ENCODE assay signal across 9 mouse cellular contexts in the genomic region with DNA sequence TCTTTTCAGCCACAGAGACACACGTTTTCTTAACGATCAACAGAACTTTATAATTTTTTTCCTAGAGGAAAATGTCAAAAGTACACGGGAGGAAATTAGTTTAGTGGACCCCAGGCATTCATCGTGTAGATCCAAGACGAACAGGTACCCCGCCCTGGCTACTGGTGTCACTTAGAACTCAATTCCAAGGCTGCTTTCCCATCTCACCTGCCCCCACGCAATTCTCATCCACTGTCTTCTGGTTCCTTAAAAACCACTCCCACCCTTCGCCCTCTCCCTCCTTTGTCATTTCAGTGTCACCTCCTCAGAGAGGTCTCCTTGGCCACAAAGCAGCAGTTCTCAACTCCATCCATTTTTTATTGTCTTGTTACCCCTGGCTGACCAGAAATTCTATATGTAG. TPM values are rescaled to one million over a fixed set of nuclear protein-coding genes. Genes with fewer than 3 reads are reported as not detected.
DNase-seq lines count a peak whose midpoint lies in the region; ATAC-seq lines count a peak whose summit lies in the region.
"Had no signal": no experiment of that assay in that cellular context is flagged by ENCODE, and none has a peak within 500 bp of the region (broad histone marks: within the 10 kb centered on the region; RNA-seq: fewer than 3 reads in every experiment).

No protein-coding gene starts in this region.

- peaks cover 32% of the 10 kb centered on the region for H3K4me1 ChIP-seq in heart, embryonic 13.5 days
- no peaks in the 10 kb centered on the region; the same call in none of the 2 replicates for H3K4me1 ChIP-seq in hindbrain, embryonic 11.5 days (replicated peaks; ENCODE audit: control insufficient read depth, insufficient read depth, low read length)
- no peaks in the 10 kb centered on the region; the same call in 1 of the 2 replicates for H3K4me1 ChIP-seq in midbrain, embryonic 11.5 days (ENCODE audit: control insufficient read depth, insufficient read depth, low read length)

- 21% methylated on average over 8 of the region's 8 CpGs for WGBS in heart, embryonic 13.5 days
- 22% methylated on average over 8 of the region's 8 CpGs for WGBS in hindbrain, embryonic 11.5 days
- WGBS in midbrain, embryonic 11.5 days: 24% methylated on average over 8 of the region's 8 CpGs

- H3K27ac ChIP-seq in heart, embryonic 13.5 days (replicated peaks): 0 out of 2 replicates have a peak overlapping the region, but pooled peaks have one; percentile 46
- H3K27ac ChIP-seq in hindbrain, embryonic 11.5 days (ENCODE audit: low read depth, low read length): no peak overlapping the region
- H3K27ac ChIP-seq in midbrain, embryonic 11.5 days (ENCODE audit: low read depth, low read length): no peak overlapping the region

- no peak for ATAC-seq in heart, embryonic 13.5 days (ENCODE audit: extremely low read depth, insufficient number of reproducible peaks, low FRiP score, low TSS enrichment)
- 0 out of 2 replicates have a peak, but pooled peaks have one; percentile 4 for ATAC-seq in hindbrain, embryonic 11.5 days (ENCODE audit: low FRiP score)
- ATAC-seq in midbrain, embryonic 11.5 days (ENCODE audit: low FRiP score): peak; percentile 7; the same call in 1 of the 2 replicates
- no peak for ATAC-seq in CD4-positive, CD25-positive, alpha-beta regulatory T cell, adult 4 months

- H3K4me3 ChIP-seq in heart, embryonic 13.5 days: peak overlapping the region; percentile 71
- peak overlapping the region; percentile 54 for H3K4me3 ChIP-seq in hindbrain, embryonic 11.5 days (ENCODE audit: low read depth, low read length)
- peak overlapping the region; percentile 49 for H3K4me3 ChIP-seq in midbrain, embryonic 11.5 days (ENCODE audit: low read depth, low read length)

- no peak for DNase-seq in heart, postnatal 4 days
- DNase-seq in R1 (ENCODE audit: low read depth, low spot score) (peak; percentile 61), adipocyte (ENCODE audit: low spot score) (no peak)
- DNase-seq in hindbrain, embryonic 11.5 days (ENCODE audit: low spot score): no peak
- no peak for DNase-seq in midbrain, embryonic 11.5 days (ENCODE audit: low spot score, missing footprints)
- no peak for DNase-seq in frontal cortex, postnatal 10 days (ENCODE audit: low spot score in 2 of 2)

- peak overlapping the region; percentile 75 for H3K9ac ChIP-seq in heart, embryonic 13.5 days
- H3K9ac ChIP-seq in hindbrain, embryonic 11.5 days (ENCODE audit: low read depth, low read length): peak overlapping the region; percentile 28; the same call in 1 of the 2 replicates
- H3K9ac ChIP-seq in midbrain, embryonic 11.5 days (ENCODE audit: low read length): peak overlapping the region; percentile 58; the same call in 1 of the 2 replicates

- peaks cover 22% of the 10 kb centered on the region for H3K27me3 ChIP-seq in heart, embryonic 13.5 days (replicated peaks)
- no peaks in the 10 kb centered on the region for H3K27me3 ChIP-seq in hindbrain, embryonic 11.5 days (ENCODE audit: control insufficient read depth, insufficient read depth, low read length)
- H3K27me3 ChIP-seq in midbrain, embryonic 11.5 days (ENCODE audit: control insufficient read depth, insufficient read depth, low read length): peaks cover 4% of the 10 kb centered on the region
- H3K27me3 ChIP-seq: Patski had no signal

- peak overlapping the region; percentile 79 for H3K4me2 ChIP-seq in heart, embryonic 13.5 days
- peak overlapping the region; percentile 87 for H3K4me2 ChIP-seq in hindbrain, embryonic 11.5 days (replicated peaks; ENCODE audit: low read depth, low read length)
- H3K4me2 ChIP-seq in midbrain, embryonic 11.5 days: peak overlapping the region; percentile 85

- no peaks in the 10 kb centered on the region for H3K9me3 ChIP-seq in heart, embryonic 13.5 days
- no peaks in the 10 kb centered on the region for H3K9me3 ChIP-seq in hindbrain, embryonic 11.5 days (ENCODE audit: control insufficient read depth, low read length)
- H3K9me3 ChIP-seq in midbrain, embryonic 11.5 days (ENCODE audit: control insufficient read depth, low read length): no peaks in the 10 kb centered on the region

- H3K36me3 ChIP-seq in heart, embryonic 13.5 days: no peaks in the 10 kb centered on the region
- H3K36me3 ChIP-seq in hindbrain, embryonic 11.5 days (ENCODE audit: control insufficient read depth, insufficient read depth, low read length): no peaks in the 10 kb centered on the region
- no peaks in the 10 kb centered on the region for H3K36me3 ChIP-seq in midbrain, embryonic 11.5 days (ENCODE audit: control insufficient read depth, insufficient read depth, low read length)

RNA-seq across cellular contexts. Expression of gene Plekhf1, which starts 0.5 kb away (rescaled TPM):
- polyA plus RNA-seq in heart, embryonic 13.5 days (2015; fragmentation: Nextera tagmentation; extraction: Ambion mirVana): 2.2 and 2.7 TPM in 2 replicates
- total RNA-seq in heart, postnatal 4 days (2021): 1 to 10 TPM; 4.7 to 6.4 TPM
- 1.6 and 1.9 TPM in 2 replicates for polyA plus RNA-seq in hindbrain, embryonic 11.5 days (2014; fragmentation: Nextera tagmentation; extraction: Ambion mirVana)
- polyA plus RNA-seq in midbrain, embryonic 11.5 days (2014; fragmentation: Nextera tagmentation; extraction: Ambion mirVana): 1.4 and 1.5 TPM in 2 replicates
- polyA plus RNA-seq in CD4-positive, CD25-positive, alpha-beta regulatory T cell, adult 4 months (2017; shearing (Covaris generic)): under 1 TPM; 0.37 to 0.39 TPM

RNA-seq across cellular contexts. Expression of gene Pop4, which starts 42.9 kb away (rescaled TPM):
- 36.8 and 37.4 TPM in 2 replicates for polyA plus RNA-seq in heart, embryonic 13.5 days (2015; fragmentation: Nextera tagmentation; extraction: Ambion mirVana)
- total RNA-seq in heart, postnatal 4 days (2021): 10 to 100 TPM; 24.1 to 25.7 TPM
- polyA plus RNA-seq in hindbrain, embryonic 11.5 days (2014; fragmentation: Nextera tagmentation; extraction: Ambion mirVana): 102 and 105 TPM in 2 replicates
- 115 and 119 TPM in 2 replicates for polyA plus RNA-seq in midbrain, embryonic 11.5 days (2014; fragmentation: Nextera tagmentation; extraction: Ambion mirVana)
- 10 to 100 TPM; 28.1 to 28.4 TPM for polyA plus RNA-seq in CD4-positive, CD25-positive, alpha-beta regulatory T cell, adult 4 months (2017; shearing (Covaris generic))

RNA-seq across cellular contexts. Expression of gene 1600014C10Rik, which starts 45.3 kb away (rescaled TPM):
- 11.9 and 12.4 TPM in 2 replicates for polyA plus RNA-seq in heart, embryonic 13.5 days (2015; fragmentation: Nextera tagmentation; extraction: Ambion mirVana)
- 10 to 100 TPM; 14.2 to 15.7 TPM for total RNA-seq in heart, postnatal 4 days (2021)
- polyA plus RNA-seq in hindbrain, embryonic 11.5 days (2014; fragmentation: Nextera tagmentation; extraction: Ambion mirVana): 14.7 and 18.5 TPM in 2 replicates
- polyA plus RNA-seq in midbrain, embryonic 11.5 days (2014; fragmentation: Nextera tagmentation; extraction: Ambion mirVana): 17.0 and 17.2 TPM in 2 replicates
- polyA plus RNA-seq in CD4-positive, CD25-positive, alpha-beta regulatory T cell, adult 4 months (2017; shearing (Covaris generic)): 100 to 1,000 TPM; 152 to 193 TPM

Comparison
In these comparisons a context has a peak if more than half of its experiments do, and no peak if none do; other contexts are left out.
1. ATAC-seq: peak in hindbrain, embryonic 11.5 days (single experiment) and midbrain, embryonic 11.5 days (single experiment); none in heart, embryonic 13.5 days (single experiment) and CD4-positive, CD25-positive, alpha-beta regulatory T cell, adult 4 months (single experiment).
2. Peak in every context shown above with its lines, with median percentiles within 50 percentile points of each other: H3K4me2 ChIP-seq, H3K4me3 ChIP-seq and H3K9ac ChIP-seq.